Mouse (Mus musculus) limb, embryonic 13.5 days (tissue): ENCODE measurements around the gene Fermt3. TPM values are rescaled to one million over a fixed set of nuclear protein-coding genes. Genes with fewer than 3 reads are reported as not detected.

ENCODE experiments used
- ATAC-seq: fragments of 200-750 bp; cut with Nextera tagmentation; 2 replicates; pipeline ENCODE4 v1.8.0; 2017; ENCODE audit warnings: low read depth, moderate number of reproducible peaks, moderate TSS enrichment; ENCODE audit not compliant: low FRiP score
- H3K27ac ChIP-seq: fragments of 300-500 bp; sonication (generic); 2 replicates; pipeline ENCODE4 v1.5.1; 2015; ENCODE audit warnings: inconsistent platforms, mild to moderate bottlenecking, moderate library complexity
- H3K27me3 ChIP-seq: fragments of 300-500 bp; sonication (generic); 2 replicates; pipeline ENCODE4 v1.6.1; 2015; ENCODE audit warnings: mild to moderate bottlenecking, inconsistent platforms
- H3K36me3 ChIP-seq: fragments of 300-500 bp; sonication (generic); 2 replicates; pipeline ENCODE4 v1.6.1; 2015; ENCODE audit warnings: inconsistent platforms, mild to moderate bottlenecking, moderate library complexity
- H3K4me1 ChIP-seq: fragments of 300-500 bp; sonication (generic); 2 replicates; pipeline ENCODE4 v1.6.1; 2015; ENCODE audit warnings: inconsistent platforms
- H3K4me2 ChIP-seq: fragments of 300-500 bp; sonication (generic); replicated peaks from 2 replicates; pipeline ENCODE4 v1.6.1; 2015; ENCODE audit warnings: inconsistent platforms, mild to moderate bottlenecking, moderate library complexity
- H3K4me3 ChIP-seq: fragments of 300-500 bp; sonication (generic); 2 replicates; pipeline ENCODE4 v1.5.1; 2015; ENCODE audit warnings: moderate library complexity, mild to moderate bottlenecking, inconsistent platforms
- H3K9ac ChIP-seq: fragments of 300-500 bp; sonication (generic); 2 replicates; pipeline ENCODE4 v1.6.1; 2015; ENCODE audit warnings: mild to moderate bottlenecking, inconsistent platforms
- H3K9me3 ChIP-seq: fragments of 300-500 bp; sonication (generic); 2 replicates; pipeline ENCODE4 v1.6.1; 2016; ENCODE audit warnings: inconsistent platforms
- WGBS: fragments of 180-500 bp; shearing (Covaris S2); methylation state at CpG from one replicate; pipeline ENCODE4 v1.1.7; 2015; 5-methylcytosine and 5-hydroxymethylcytosine counted together
- polyA plus RNA-seq: library from polyadenylated mRNA; unstranded; fragments of >200 nt; fragmentation: Nextera tagmentation; extraction: Ambion mirVana; gene quantifications from 2 replicates; pipeline ENCODE4 v1.2.1, GENCODE M21; 2015

The Fermt3 gene
- polyA plus RNA-seq, 1 experiment from 2014 or later = 7.6 TPM

DNA sequence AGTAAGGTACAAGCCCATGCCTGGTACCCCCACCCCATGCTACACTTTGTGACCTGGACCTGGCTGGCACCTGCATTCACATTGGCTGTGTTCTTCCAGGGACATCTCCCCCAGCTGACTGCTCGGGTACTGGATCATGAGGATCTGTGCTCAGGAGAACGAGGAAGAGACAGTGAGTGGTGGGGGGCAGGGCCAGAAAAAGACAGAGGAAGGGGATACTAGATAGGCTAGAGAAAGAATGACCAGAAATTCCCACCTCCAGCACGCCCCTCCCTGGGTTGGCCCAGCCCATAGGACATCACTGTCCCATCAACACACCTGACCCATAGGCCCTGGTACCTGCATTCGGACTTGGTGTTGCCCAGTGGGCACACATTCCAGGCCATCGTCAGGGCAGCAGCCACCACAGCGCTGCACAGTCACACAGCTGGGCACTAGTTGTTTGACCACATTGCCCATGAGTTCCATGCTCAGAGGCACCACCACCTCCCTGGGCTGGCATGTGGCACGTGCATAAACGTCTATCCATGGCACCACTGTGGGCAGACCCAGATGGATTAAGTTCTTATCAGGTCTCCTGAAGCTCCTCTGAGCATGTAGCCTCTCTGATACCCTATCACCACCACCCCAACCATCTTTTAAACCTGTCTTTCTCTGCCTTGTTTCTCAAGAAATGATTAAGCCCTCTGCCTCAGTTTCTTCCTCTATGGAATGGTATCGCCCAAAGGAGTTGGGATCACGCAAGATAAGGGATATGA lies 33.1 kb downstream of the Fermt3 start:
- H3K4me2 ChIP-seq = peak overlapping the region; percentile 90
- WGBS = 82% methylated on average over 10 of the region's 10 CpGs
- H3K9ac ChIP-seq = peak overlapping the region; percentile 94
- peaks cover 23% of the 10 kb centered on the region for H3K4me1 ChIP-seq
- ATAC-seq = no peak
- H3K27me3 ChIP-seq = no peaks in the 10 kb centered on the region
- no peaks in the 10 kb centered on the region for H3K9me3 ChIP-seq
- H3K27ac ChIP-seq = 0 out of 2 replicates have a peak overlapping the region, but pooled peaks have one; percentile 83
- H3K36me3 ChIP-seq = peaks cover 42% of the 10 kb centered on the region
- H3K4me3 ChIP-seq = peak overlapping the region; percentile 87

GRCm38 (mm10) chr19:6985300-6985699 lies 34.0 kb downstream of the Fermt3 start:
- Histone ChIP-seq H3K4me1 (peaks cover 27% of the 10 kb centered on the region), H3K9me3 (no peaks in the 10 kb centered on the region), H3K4me2 (no peak overlapping the region), H3K4me3 (no peak overlapping the region), H3K36me3 (peaks cover 42% of the 10 kb centered on the region), H3K9ac (0 out of 2 replicates have a peak overlapping the region, but pooled peaks have one; percentile 94), H3K27me3 (no peaks in the 10 kb centered on the region), H3K27ac (no peak overlapping the region)
- ATAC-seq = no peak
- WGBS = 80% methylated on average over 19 of the region's 19 CpGs

DNA sequence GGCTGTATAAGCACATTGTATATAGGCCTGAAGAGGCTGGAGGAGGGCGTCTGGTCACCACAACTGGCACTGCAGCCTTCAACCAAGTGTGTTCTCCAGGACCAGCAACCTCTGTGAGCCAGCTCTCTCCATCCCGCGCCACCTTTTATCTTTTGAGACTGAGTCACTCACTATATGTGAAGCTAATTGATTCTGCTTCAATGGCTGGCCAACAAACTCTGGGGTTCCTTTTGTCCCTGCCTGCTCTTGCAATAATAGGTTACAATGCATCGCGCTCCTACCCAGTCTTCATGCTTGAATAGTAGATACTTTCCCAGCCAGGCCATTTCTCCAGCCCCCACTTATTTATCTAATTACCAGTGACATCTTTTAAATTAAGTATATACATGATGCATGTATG lies 35.6 kb downstream of the Fermt3 start:
- no peak overlapping the region for H3K4me3 ChIP-seq
- no peak for ATAC-seq
- H3K9ac ChIP-seq = no peak overlapping the region
- H3K27ac ChIP-seq = no peak overlapping the region
- no peaks in the 10 kb centered on the region for H3K9me3 ChIP-seq
- WGBS = 95% methylated on average over 5 of the region's 5 CpGs
- no peaks in the 10 kb centered on the region for H3K27me3 ChIP-seq
- no peak overlapping the region for H3K4me2 ChIP-seq
- peaks cover 36% of the 10 kb centered on the region for H3K4me1 ChIP-seq
- peaks cover 41% of the 10 kb centered on the region for H3K36me3 ChIP-seq

- WGBS = 90% methylated on average over 4 of the region's 4 CpGs
- Histone ChIP-seq H3K27me3 (no peaks in the 10 kb centered on the region), H3K4me3 (peak overlapping the region; percentile 70), H3K4me2 (peak overlapping the region; percentile 93), H3K9me3 (no peaks in the 10 kb centered on the region), H3K36me3 (peaks cover 56% of the 10 kb centered on the region), H3K4me1 (peaks cover 46% of the 10 kb centered on the region), H3K27ac (no peak overlapping the region), H3K9ac (0 out of 2 replicates have a peak overlapping the region, but pooled peaks have one; percentile 35)
- ATAC-seq = no peak
Measured at GRCm38 (mm10) chr19:6981465-6981864, 37.8 kb downstream of the Fermt3 start.

- no peaks in the 10 kb centered on the region for H3K9me3 ChIP-seq
- peak; percentile 88 for ATAC-seq
- peak within 1 kb of the TSS; percentile 87 for H3K27ac ChIP-seq
- peak within 1 kb of the TSS; percentile 82 for H3K9ac ChIP-seq
- WGBS = 1% methylated on average over 38 of the region's 38 CpGs
- H3K4me3 ChIP-seq = peak within 1 kb of the TSS; percentile 70
- peak within 1 kb of the TSS; percentile 93 for H3K4me2 ChIP-seq
- H3K27me3 ChIP-seq = no peaks in the 10 kb centered on the region
- H3K4me1 ChIP-seq = peaks cover 47% of the 10 kb centered on the region
- H3K36me3 ChIP-seq = peaks cover 55% of the 10 kb centered on the region
Measured at GRCm38 (mm10) chr19:6980381-6981093, 38.7 kb downstream of the Fermt3 start, which contains the start of gene Fkbp2. TSS of gene Fkbp2 (minus strand) at chr19:6980501.

GRCm38 (mm10) chr19:6979486-6980380 lies 39.5 kb downstream of the Fermt3 start:
- WGBS = 1% methylated on average over 59 of the region's 59 CpGs
- Histone ChIP-seq H3K9ac (peak overlapping the region; percentile 82), H3K27me3 (no peaks in the 10 kb centered on the region), H3K9me3 (no peaks in the 10 kb centered on the region), H3K4me1 (peaks cover 47% of the 10 kb centered on the region), H3K27ac (peak overlapping the region; percentile 87), H3K4me2 (peak overlapping the region; percentile 93), H3K4me3 (peak overlapping the region; percentile 70), H3K36me3 (peaks cover 47% of the 10 kb centered on the region)
- ATAC-seq = peak; percentile 90

DNA sequence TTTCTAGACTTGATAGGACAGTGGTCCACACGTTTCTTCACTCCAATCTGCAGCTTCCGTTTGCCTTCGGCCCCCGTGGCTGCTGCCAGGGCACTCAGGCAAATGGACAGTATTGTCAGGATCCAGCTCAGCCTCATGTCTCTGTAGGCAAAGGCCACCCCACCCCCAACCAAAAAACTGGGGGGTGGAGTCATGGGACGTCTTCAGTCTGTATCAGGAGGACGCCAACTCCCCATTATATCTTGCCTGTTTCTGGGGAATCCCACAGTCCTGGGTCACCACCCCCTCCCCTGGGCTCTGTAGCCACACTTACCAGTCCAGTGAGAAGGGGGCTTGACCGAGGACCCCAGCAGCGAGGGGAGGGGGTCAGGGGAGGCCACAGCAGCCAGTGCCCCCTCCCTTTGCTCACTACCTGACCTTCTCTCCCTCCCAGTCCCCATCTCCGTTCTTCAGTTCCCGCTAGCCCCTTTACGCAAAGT lies 40.2 kb downstream of the Fermt3 start:
- WGBS = 16% methylated on average over 11 of the region's 11 CpGs
- Histone ChIP-seq H3K9me3 (no peaks in the 10 kb centered on the region), H3K36me3 (peaks cover 43% of the 10 kb centered on the region), H3K4me2 (peak overlapping the region; percentile 93), H3K4me1 (peaks cover 47% of the 10 kb centered on the region), H3K9ac (peak overlapping the region; percentile 68), H3K27ac (peak overlapping the region; percentile 28; the same call in 1 of the 2 replicates), H3K4me3 (peak overlapping the region; percentile 70), H3K27me3 (no peaks in the 10 kb centered on the region)
- ATAC-seq = no peak

DNA sequence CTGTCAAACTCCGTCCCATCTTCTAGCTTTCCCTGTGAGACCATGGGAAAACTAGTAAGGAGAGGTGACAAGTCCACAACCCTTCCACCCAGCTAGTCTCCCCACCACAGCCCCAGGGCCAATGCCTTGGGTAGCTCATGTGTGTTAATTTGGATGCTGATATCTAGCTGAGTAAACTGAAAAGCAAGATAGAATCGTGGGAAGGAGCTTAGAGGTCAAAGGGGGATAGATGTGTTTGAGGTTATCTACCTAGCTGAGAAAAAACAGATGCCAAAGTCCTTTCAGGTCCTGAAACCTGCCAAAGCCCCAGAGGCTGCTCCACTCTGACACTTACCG lies 40.7 kb downstream of the Fermt3 start:
- Histone ChIP-seq H3K4me1 (peaks cover 52% of the 10 kb centered on the region), H3K9ac (peak overlapping the region; percentile 68; the same call in 1 of the 2 replicates), H3K27ac (no peak overlapping the region; the same call in 1 of the 2 replicates), H3K27me3 (no peaks in the 10 kb centered on the region), H3K4me2 (peak overlapping the region; percentile 93), H3K4me3 (peak overlapping the region; percentile 70), H3K36me3 (peaks cover 39% of the 10 kb centered on the region), H3K9me3 (no peaks in the 10 kb centered on the region)
- WGBS = 50% methylated on average over 3 of the region's 3 CpGs
- ATAC-seq = no peak

- no peaks in the 10 kb centered on the region for H3K27me3 ChIP-seq
- no peaks in the 10 kb centered on the region for H3K9me3 ChIP-seq
- peak overlapping the region; percentile 70 for H3K4me3 ChIP-seq
- no peak for ATAC-seq
- no peak overlapping the region; the same call in 1 of the 2 replicates for H3K27ac ChIP-seq
- peak overlapping the region; percentile 68; the same call in 1 of the 2 replicates for H3K9ac ChIP-seq
- H3K36me3 ChIP-seq = peaks cover 34% of the 10 kb centered on the region
- whole genome bisulfite sequencing = 79% methylated on average over 13 of the region's 13 CpGs
- peaks cover 52% of the 10 kb centered on the region for H3K4me1 ChIP-seq
- peak overlapping the region; percentile 93 for H3K4me2 ChIP-seq
Measured at GRCm38 (mm10) chr19:6977759-6978638, 41.3 kb downstream of the Fermt3 start.

GRCm38 (mm10) chr19:6975537-6976521 lies 43.4 kb downstream of the Fermt3 start, which contains the start of gene Plcb3:
TSS of gene Plcb3 (minus strand) at chr19:6976470.
- Histone ChIP-seq H3K4me3 (peak within 1 kb of the TSS; percentile 76), H3K9ac (peak within 1 kb of the TSS; percentile 85), H3K27me3 (no peaks in the 10 kb centered on the region), H3K9me3 (no peaks in the 10 kb centered on the region), H3K36me3 (peaks cover 18% of the 10 kb centered on the region), H3K4me1 (peaks cover 55% of the 10 kb centered on the region), H3K27ac (peak within 1 kb of the TSS; percentile 29), H3K4me2 (peak within 1 kb of the TSS; percentile 93)
- ATAC-seq = no peak
- WGBS = 1% methylated on average over 16 of the region's 16 CpGs
